Mouse (Mus musculus): Measurements from ENCODE around the gene Ptgds.

- TF ChIP-seq CTCF (conservative IDR thresholded peaks at IDR 0.05; ENCODE audit: low read length) = no peak
- TF ChIP-seq NANOG (IDR thresholded peaks at IDR 0.05; ENCODE audit: borderline replicate concordance, low read length) = no peak
These were observed 8.3 kb upstream of the Ptgds start for GRCm38 (mm10) chr2:25477967-25478675.

Data from E14TG2a.4 (cell line).